Mouse (Mus musculus) stomach, postnatal 0 days (tissue): ENCODE measurements around the gene 6330403K07Rik. TPM values are rescaled to one million over a fixed set of nuclear protein-coding genes. Genes with fewer than 3 reads are reported as not detected.

Experiments used
- ATAC-seq: fragments of 200-750 bp; cut with Nextera tagmentation; 2 replicates; pipeline ENCODE4 v1.8.0; 2017; ENCODE audit not compliant: low FRiP score, low TSS enrichment
- DNase-seq: peaks from one replicate; pipeline ENCODE4 v3.0.0-alpha.2; 2016; ENCODE audit warnings: low spot score
- H3K27ac ChIP-seq: fragments of 300-500 bp; sonication (generic); replicated peaks from 2 replicates; pipeline ENCODE4 v1.5.1; 2014; ENCODE audit warnings: mild to moderate bottlenecking, control low read depth
- H3K27me3 ChIP-seq: fragments of 300-500 bp; sonication (generic); 2 replicates; pipeline ENCODE4 v1.6.1; 2014; ENCODE audit warnings: low read length; ENCODE audit not compliant: control insufficient read depth, insufficient read depth
- H3K36me3 ChIP-seq: fragments of 300-500 bp; sonication (generic); 2 replicates; pipeline ENCODE4 v1.6.1; 2014; ENCODE audit warnings: low read length, mixed read lengths; ENCODE audit not compliant: control insufficient read depth, insufficient read depth
- H3K4me1 ChIP-seq: fragments of 300-500 bp; sonication (generic); replicated peaks from 2 replicates; pipeline ENCODE4 v1.6.1; 2014; ENCODE audit warnings: antibody characterized with exemption; ENCODE audit not compliant: control insufficient read depth, insufficient read depth
- H3K4me2 ChIP-seq: fragments of 300-500 bp; sonication (generic); replicated peaks from 2 replicates; pipeline ENCODE4 v1.6.1; 2014; ENCODE audit warnings: low read depth, mild to moderate bottlenecking, control low read depth, moderate library complexity
- H3K4me3 ChIP-seq: fragments of 300-500 bp; sonication (generic); 2 replicates; pipeline ENCODE4 v1.5.1; 2014; ENCODE audit warnings: low read depth, low read length, control low read depth
- H3K9ac ChIP-seq: fragments of 300-500 bp; sonication (generic); 2 replicates; pipeline ENCODE4 v1.6.1; 2014; ENCODE audit warnings: mild to moderate bottlenecking, low read length, control low read depth, mixed read lengths
- H3K9me3 ChIP-seq: fragments of 300-500 bp; sonication (generic); 2 replicates; pipeline ENCODE4 v1.6.1; 2016; ENCODE audit warnings: low read length; ENCODE audit not compliant: control insufficient read depth
- CTCF ChIP-seq: IDR thresholded peaks from 2 replicates; pipeline ENCODE4 v1.5.1; 2016; ENCODE audit warnings: antibody characterized with exemption, low read depth, mild to moderate bottlenecking, moderate library complexity
- EP300 ChIP-seq: optimal IDR thresholded peaks from 2 replicates; pipeline ENCODE3; 2016; ENCODE audit warnings: antibody characterized with exemption
- WGBS: fragments of 180-500 bp; shearing (Covaris S2); extraction: QIAGEN DNeasy Blood & Tissue Kit; methylation state at CpG from one replicate; pipeline ENCODE4 v1.1.7; 2014; 5-methylcytosine and 5-hydroxymethylcytosine counted together
- polyA plus RNA-seq: library from polyadenylated mRNA; unstranded; fragments of >200 nt; fragmentation: Nextera tagmentation; extraction: Ambion mirVana; gene quantifications from 2 replicates; pipeline ENCODE4 v1.2.1, GENCODE M21; 2015

6330403K07Rik gene
- polyA plus RNA-seq, 1 experiment from 2014 or later, result 24.2 TPM

DNA sequence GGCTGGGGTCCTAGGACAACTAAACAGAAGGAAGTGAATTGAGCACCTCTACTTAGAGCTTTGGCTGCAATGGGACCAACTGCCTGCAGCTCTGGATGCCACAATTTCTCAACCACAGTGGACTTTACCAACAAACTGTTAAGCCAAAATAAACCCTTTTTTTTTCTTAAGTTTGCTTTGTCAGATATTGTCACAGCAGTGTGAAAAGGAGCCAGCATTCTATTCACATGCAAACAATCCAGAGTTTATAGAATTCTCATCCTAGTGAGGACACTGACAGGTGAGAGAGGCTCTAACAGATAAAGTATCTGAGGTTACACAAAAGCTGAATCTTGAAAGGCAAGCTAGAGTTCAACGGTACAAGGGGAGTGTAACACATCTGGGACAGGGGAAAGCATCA, 16.3 kb downstream of the 6330403K07Rik start:
- Histone ChIP-seq H3K27me3 (no peaks in the 10 kb centered on the region), H3K36me3 (no peaks in the 10 kb centered on the region), H3K4me3 (no peak overlapping the region), H3K4me1 (0 out of 2 replicates have a peak, but pooled peaks cover 4% of the 10 kb centered on the region), H3K27ac (no peak overlapping the region), H3K9me3 (no peaks in the 10 kb centered on the region), H3K4me2 (no peak overlapping the region), H3K9ac (no peak overlapping the region)
- WGBS, result 81% methylated on average over 1 of the region's 1 CpGs
- DNase-seq (no peak), ATAC-seq (no peak)
- TF ChIP-seq EP300 (no peak), CTCF (no peak)

DNA sequence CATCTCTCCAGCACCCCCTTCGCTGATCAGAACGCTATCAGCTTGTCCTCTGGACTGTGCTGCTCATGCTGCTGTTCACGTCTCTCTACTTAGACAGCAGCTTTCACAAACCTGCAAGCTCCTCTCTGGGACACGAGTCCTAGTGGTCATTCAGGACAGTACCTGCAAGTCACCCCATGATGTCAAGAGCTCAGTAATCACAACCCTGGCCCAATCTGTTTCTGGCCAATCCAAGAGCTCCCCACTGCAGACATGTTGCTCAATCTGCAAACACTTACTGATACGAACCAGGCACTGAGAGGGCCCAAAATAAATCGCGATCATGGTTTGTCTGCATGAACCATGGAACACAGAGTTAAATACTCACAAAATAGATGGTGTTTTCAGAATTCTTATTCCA, 20.6 kb downstream of the 6330403K07Rik start:
- ATAC-seq (no peak), DNase-seq (no peak)
- Histone ChIP-seq H3K4me3 (no peak overlapping the region), H3K4me1 (0 out of 2 replicates have a peak, but pooled peaks cover 2% of the 10 kb centered on the region), H3K9ac (no peak overlapping the region), H3K27ac (no peak overlapping the region), H3K4me2 (no peak overlapping the region), H3K27me3 (no peaks in the 10 kb centered on the region), H3K36me3 (peaks cover 13% of the 10 kb centered on the region), H3K9me3 (no peaks in the 10 kb centered on the region)
- WGBS, result 92% methylated on average over 7 of the region's 7 CpGs
- no peak for TF ChIP-seq CTCF
- TF ChIP-seq EP300, result no peak

DNA sequence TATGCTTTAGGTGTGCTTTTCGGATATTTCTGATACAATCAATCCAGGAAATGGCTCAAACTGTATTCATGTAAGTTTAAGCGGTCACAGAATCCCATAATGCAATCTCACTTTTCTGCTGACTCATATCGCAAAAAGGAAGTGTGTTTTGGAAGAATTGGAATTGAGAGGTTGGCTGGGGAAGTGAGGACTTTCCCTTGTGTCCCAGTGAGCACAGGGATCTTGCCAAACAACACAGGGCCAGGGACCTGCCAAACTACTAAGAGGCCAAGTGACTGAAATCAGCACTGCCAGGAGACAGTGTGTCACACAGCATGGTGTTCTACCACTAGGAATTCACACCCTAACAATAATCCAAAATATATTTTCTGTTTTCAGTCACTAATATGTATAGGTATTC, 25.0 kb downstream of the 6330403K07Rik start:
- H3K27me3 ChIP-seq, result no peaks in the 10 kb centered on the region
- no peak overlapping the region for H3K4me3 ChIP-seq
- no peak overlapping the region for H3K4me2 ChIP-seq
- H3K9ac ChIP-seq, result no peak overlapping the region
- H3K27ac ChIP-seq, result no peak overlapping the region
- no peaks in the 10 kb centered on the region for H3K9me3 ChIP-seq
- WGBS, result 85% methylated on average over 3 of the region's 3 CpGs
- ATAC-seq, result no peak
- TF ChIP-seq EP300 (no peak), CTCF (no peak)
- no peak for DNase-seq
- H3K4me1 ChIP-seq, result no peaks in the 10 kb centered on the region
- peaks cover 15% of the 10 kb centered on the region for H3K36me3 ChIP-seq

DNA sequence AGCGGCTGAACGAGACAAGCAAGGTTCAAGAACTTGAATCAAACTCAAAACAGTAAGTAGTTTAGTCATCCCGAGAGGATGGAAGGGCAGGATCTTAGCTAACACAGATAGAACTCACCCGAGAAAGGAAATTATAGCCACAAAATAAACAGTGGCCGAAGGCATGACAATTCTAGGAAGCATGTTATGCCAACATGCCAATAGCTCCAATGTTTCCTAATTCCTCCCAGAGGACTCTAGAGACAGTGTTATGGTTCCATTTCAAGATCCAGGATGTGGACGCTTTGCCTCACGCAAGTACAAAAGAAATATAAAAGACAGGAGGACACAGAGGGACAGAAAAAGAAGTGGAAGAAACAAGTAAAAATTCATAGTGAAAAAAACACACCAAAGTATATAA, 25.5 kb downstream of the 6330403K07Rik start:
- no peak overlapping the region for H3K9ac ChIP-seq
- no peaks in the 10 kb centered on the region for H3K27me3 ChIP-seq
- H3K4me2 ChIP-seq, result no peak overlapping the region
- H3K27ac ChIP-seq, result no peak overlapping the region
- ATAC-seq (no peak), DNase-seq (no peak)
- no peak overlapping the region for H3K4me3 ChIP-seq
- 0 out of 2 replicates have a peak, but pooled peaks cover 1% of the 10 kb centered on the region for H3K4me1 ChIP-seq
- H3K9me3 ChIP-seq, result no peaks in the 10 kb centered on the region
- 78% methylated on average over 7 of the region's 7 CpGs for WGBS
- H3K36me3 ChIP-seq, result peaks cover 15% of the 10 kb centered on the region
- no peak for TF ChIP-seq CTCF
- TF ChIP-seq EP300, result no peak

DNA sequence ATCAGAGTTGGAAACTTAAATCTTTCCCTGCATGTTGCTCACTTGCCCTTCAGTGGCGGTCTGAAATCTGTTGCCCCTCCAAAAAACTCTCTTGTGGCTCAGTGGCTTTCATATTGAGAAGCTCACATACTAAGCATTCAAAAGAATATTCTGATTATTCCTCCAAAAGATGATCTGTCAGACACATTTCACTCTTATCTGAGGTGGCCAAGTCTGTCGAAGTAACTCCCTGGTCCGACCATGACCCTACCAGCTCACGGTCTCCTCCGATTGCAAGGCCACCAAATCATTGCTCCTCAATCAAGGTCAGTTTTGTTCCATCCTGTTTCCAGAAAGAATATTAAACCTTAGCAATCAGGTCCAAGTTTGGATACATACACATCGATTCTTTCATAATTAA, 26.3 kb downstream of the 6330403K07Rik start:
- H3K36me3 ChIP-seq, result peaks cover 15% of the 10 kb centered on the region
- H3K9me3 ChIP-seq, result no peaks in the 10 kb centered on the region
- no peak overlapping the region for H3K4me3 ChIP-seq
- TF ChIP-seq EP300 (no peak), CTCF (no peak)
- ATAC-seq (no peak), DNase-seq (no peak)
- no peaks in the 10 kb centered on the region for H3K27me3 ChIP-seq
- H3K4me2 ChIP-seq, result no peak overlapping the region
- no peak overlapping the region for H3K9ac ChIP-seq
- 92% methylated on average over 6 of the region's 6 CpGs for WGBS
- H3K4me1 ChIP-seq, result 0 out of 2 replicates have a peak, but pooled peaks cover 2% of the 10 kb centered on the region
- H3K27ac ChIP-seq, result no peak overlapping the region

DNA sequence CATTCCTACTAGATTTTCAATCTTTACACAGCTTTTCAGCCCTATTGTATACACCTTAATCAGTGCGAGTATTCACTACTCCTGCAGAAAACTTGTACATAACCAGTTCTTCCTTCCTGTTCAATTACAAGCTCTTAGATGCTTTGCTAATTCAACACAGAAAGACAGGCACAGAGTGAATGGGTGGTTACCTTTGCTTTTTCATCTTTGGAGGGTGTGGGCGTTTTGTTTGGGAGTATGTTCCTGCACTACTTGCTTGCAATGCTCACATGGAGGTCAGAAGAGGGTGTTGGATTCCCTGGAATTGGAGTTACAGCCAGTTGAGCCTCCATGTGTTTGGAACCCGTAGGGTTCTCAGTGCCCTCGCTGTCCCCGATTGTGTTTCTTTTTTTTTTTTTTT, 28.3 kb downstream of the 6330403K07Rik start:
- Histone ChIP-seq H3K27me3 (no peaks in the 10 kb centered on the region), H3K27ac (no peak overlapping the region), H3K4me3 (peak overlapping the region; percentile 91; the same call in 1 of the 2 replicates), H3K9me3 (no peaks in the 10 kb centered on the region), H3K4me2 (peak overlapping the region; percentile 48), H3K4me1 (0 out of 2 replicates have a peak, but pooled peaks cover 2% of the 10 kb centered on the region), H3K9ac (peak overlapping the region; percentile 13; the same call in 1 of the 2 replicates), H3K36me3 (peaks cover 10% of the 10 kb centered on the region)
- no peak for ATAC-seq
- WGBS, result 41% methylated on average over 5 of the region's 5 CpGs
- DNase-seq, result no peak
- no peak for TF ChIP-seq CTCF
- no peak for TF ChIP-seq EP300
